Mouse (Mus musculus) stomach, embryonic 14.5 days (tissue): ENCODE measurements around the gene Clec12b. TPM values are rescaled to one million over a fixed set of nuclear protein-coding genes. Genes with fewer than 3 reads are reported as not detected.

Source experiments
- ATAC-seq: fragments of 200-750 bp; cut with Nextera tagmentation; 2 replicates; pipeline ENCODE4 v1.8.0; 2017; ENCODE audit warnings: low read depth, moderate TSS enrichment; ENCODE audit not compliant: insufficient number of reproducible peaks, insufficient read depth, low FRiP score
- H3K27ac ChIP-seq: fragments of 300-500 bp; sonication (generic); 2 replicates; pipeline ENCODE4 v1.5.1; 2014; ENCODE audit warnings: mild to moderate bottlenecking, low read length, moderate library complexity, mixed read lengths
- H3K27me3 ChIP-seq: fragments of 300-500 bp; sonication (generic); 2 replicates; pipeline ENCODE4 v1.6.1; 2014; ENCODE audit warnings: low read length, control low read depth, mixed read lengths; ENCODE audit not compliant: control insufficient read depth, insufficient read depth
- H3K36me3 ChIP-seq: fragments of 300-500 bp; sonication (generic); 2 replicates; pipeline ENCODE4 v1.6.1; 2014; ENCODE audit warnings: mild to moderate bottlenecking, control low read depth, low read length, moderate library complexity, mixed read lengths; ENCODE audit not compliant: control insufficient read depth, insufficient read depth
- H3K4me1 ChIP-seq: fragments of 300-500 bp; sonication (generic); 2 replicates; pipeline ENCODE4 v1.6.1; 2014; ENCODE audit warnings: low read length, control low read depth, mixed read lengths; ENCODE audit not compliant: control insufficient read depth, insufficient read depth
- H3K4me2 ChIP-seq: fragments of 300-500 bp; sonication (generic); replicated peaks from 2 replicates; pipeline ENCODE4 v1.6.1; 2014; ENCODE audit warnings: low read depth, low read length, control low read depth
- H3K4me3 ChIP-seq: fragments of 300-500 bp; sonication (generic); 2 replicates; pipeline ENCODE4 v1.5.1; 2014; ENCODE audit warnings: low read depth, low read length, control low read depth
- H3K9ac ChIP-seq: fragments of 300-500 bp; sonication (generic); replicated peaks from 2 replicates; pipeline ENCODE4 v1.6.1; 2014; ENCODE audit warnings: low read depth, mild to moderate bottlenecking, control low read depth, low read length, moderate library complexity, mixed read lengths
- H3K9me3 ChIP-seq: fragments of 300-500 bp; sonication (generic); 2 replicates; pipeline ENCODE4 v1.6.1; 2016; ENCODE audit warnings: low read depth, low read length, control low read depth; ENCODE audit not compliant: control insufficient read depth
- WGBS: fragments of 180-500 bp; shearing (Covaris S2); extraction: QIAGEN DNeasy Blood & Tissue Kit; methylation state at CpG from one replicate; pipeline ENCODE4 v1.1.7; 2014; 5-methylcytosine and 5-hydroxymethylcytosine counted together
- polyA plus RNA-seq: library from polyadenylated mRNA; unstranded; fragments of >200 nt; fragmentation: Nextera tagmentation; extraction: Ambion mirVana; gene quantifications from 2 replicates; pipeline ENCODE4 v1.2.1, GENCODE M21; 2014

Clec12b gene
- polyA plus RNA-seq, 1 experiment from 2014 or later: not detected

- no peak for ATAC-seq
- Histone ChIP-seq H3K27me3 (no peaks in the 10 kb centered on the region), H3K4me3 (no peak overlapping the region), H3K4me2 (no peak overlapping the region), H3K27ac (no peak overlapping the region), H3K4me1 (no peaks in the 10 kb centered on the region), H3K9me3 (no peaks in the 10 kb centered on the region), H3K9ac (no peak overlapping the region), H3K36me3 (no peaks in the 10 kb centered on the region)
- 48% methylated on average over 1 of the region's 1 CpGs for WGBS
These were observed 28.5 kb upstream of the Clec12b start for GRCm38 (mm10) chr6:129414177-129414576.

- H3K4me3 ChIP-seq: no peak within 1 kb of the TSS
- WGBS: 87% methylated on average over 2 of the region's 2 CpGs
- no peak within 1 kb of the TSS for H3K27ac ChIP-seq
- no peaks in the 10 kb centered on the region for H3K4me1 ChIP-seq
- no peak within 1 kb of the TSS for H3K9ac ChIP-seq
- ATAC-seq: no peak
- no peak within 1 kb of the TSS for H3K4me2 ChIP-seq
- no peaks in the 10 kb centered on the region for H3K36me3 ChIP-seq
- H3K27me3 ChIP-seq: no peaks in the 10 kb centered on the region
- no peaks in the 10 kb centered on the region for H3K9me3 ChIP-seq
These were observed 22.9 kb upstream of the Clec12b start, which contains the start of gene Clec9a for GRCm38 (mm10) chr6:129408562-129408961. Clec9a (plus strand) TSS chr6:129408862.

- no peak overlapping the region for H3K9ac ChIP-seq
These were observed 21.6 kb upstream of the Clec12b start for GRCm38 (mm10) chr6:129407324-129407723.

GRCm38 (mm10) chr6:129405999-129406398 lies 20.3 kb upstream of the Clec12b start:
- Histone ChIP-seq H3K4me1 (no peaks in the 10 kb centered on the region), H3K36me3 (no peaks in the 10 kb centered on the region), H3K4me3 (no peak overlapping the region), H3K9me3 (no peaks in the 10 kb centered on the region), H3K27me3 (no peaks in the 10 kb centered on the region), H3K9ac (no peak overlapping the region), H3K27ac (no peak overlapping the region), H3K4me2 (no peak overlapping the region)
- ATAC-seq: no peak

More at GRCm38 (mm10) chr6:129407324-129407723, 21.6 kb upstream of the Clec12b start:
- Histone ChIP-seq H3K4me2 (no peak overlapping the region), H3K36me3 (no peaks in the 10 kb centered on the region), H3K4me1 (no peaks in the 10 kb centered on the region), H3K27me3 (no peaks in the 10 kb centered on the region), H3K4me3 (no peak overlapping the region), H3K27ac (no peak overlapping the region), H3K9me3 (no peaks in the 10 kb centered on the region)
- ATAC-seq: no peak
- 51% methylated on average over 2 of the region's 2 CpGs for WGBS

- H3K4me3 ChIP-seq: no peak overlapping the region
- H3K9ac ChIP-seq: no peak overlapping the region
- WGBS: 73% methylated on average over 6 of the region's 6 CpGs
- no peak overlapping the region for H3K4me2 ChIP-seq
- no peaks in the 10 kb centered on the region for H3K36me3 ChIP-seq
- H3K27ac ChIP-seq: no peak overlapping the region
- no peak for ATAC-seq
- H3K27me3 ChIP-seq: no peaks in the 10 kb centered on the region
- no peaks in the 10 kb centered on the region for H3K4me1 ChIP-seq
- H3K9me3 ChIP-seq: no peaks in the 10 kb centered on the region
These were observed 17.7 kb upstream of the Clec12b start for GRCm38 (mm10) chr6:129403391-129403790.

- 92% methylated on average over 2 of the region's 2 CpGs for WGBS
These were observed 16.7 kb upstream of the Clec12b start for GRCm38 (mm10) chr6:129402404-129402803.

GRCm38 (mm10) chr6:129399945-129400344 lies 14.3 kb upstream of the Clec12b start:
- WGBS: 49% methylated on average over 6 of the region's 6 CpGs
- H3K27ac ChIP-seq: no peak overlapping the region
- no peaks in the 10 kb centered on the region for H3K9me3 ChIP-seq
- H3K27me3 ChIP-seq: no peaks in the 10 kb centered on the region
- H3K4me1 ChIP-seq: no peaks in the 10 kb centered on the region
- no peaks in the 10 kb centered on the region for H3K36me3 ChIP-seq
- no peak overlapping the region for H3K4me3 ChIP-seq
- H3K9ac ChIP-seq: no peak overlapping the region
- ATAC-seq: no peak
- no peak overlapping the region for H3K4me2 ChIP-seq

More at GRCm38 (mm10) chr6:129402404-129402803, 16.7 kb upstream of the Clec12b start:
- no peaks in the 10 kb centered on the region for H3K9me3 ChIP-seq
- H3K36me3 ChIP-seq: no peaks in the 10 kb centered on the region
- H3K4me2 ChIP-seq: no peak overlapping the region
- H3K27me3 ChIP-seq: no peaks in the 10 kb centered on the region
- ATAC-seq: no peak
- H3K4me1 ChIP-seq: no peaks in the 10 kb centered on the region
- H3K4me3 ChIP-seq: no peak overlapping the region
- no peak overlapping the region for H3K27ac ChIP-seq
- H3K9ac ChIP-seq: no peak overlapping the region

- Histone ChIP-seq H3K4me1 (no peaks in the 10 kb centered on the region), H3K27ac (no peak within 1 kb of the TSS), H3K4me2 (no peak within 1 kb of the TSS), H3K4me3 (no peak within 1 kb of the TSS), H3K9me3 (no peaks in the 10 kb centered on the region), H3K9ac (no peak within 1 kb of the TSS), H3K27me3 (no peaks in the 10 kb centered on the region), H3K36me3 (no peaks in the 10 kb centered on the region)
- WGBS: 82% methylated on average over 8 of the region's 8 CpGs
- no peak for ATAC-seq
These were observed 11.3 kb upstream of the Clec12b start, which contains the start of gene Clec1b for GRCm38 (mm10) chr6:129396997-129397396. Clec1b (plus strand) TSS chr6:129397297.

- H3K4me3 ChIP-seq: no peak overlapping the region
- 66% methylated on average over 6 of the region's 6 CpGs for WGBS
- H3K9ac ChIP-seq: no peak overlapping the region
- H3K36me3 ChIP-seq: no peaks in the 10 kb centered on the region
- H3K27me3 ChIP-seq: no peaks in the 10 kb centered on the region
- H3K4me1 ChIP-seq: no peaks in the 10 kb centered on the region
- no peak for ATAC-seq
- H3K27ac ChIP-seq: no peak overlapping the region
- H3K9me3 ChIP-seq: no peaks in the 10 kb centered on the region
- no peak overlapping the region for H3K4me2 ChIP-seq
These were observed 8.1 kb upstream of the Clec12b start for GRCm38 (mm10) chr6:129393732-129394131.
